Mouse (Mus musculus): ENCODE data around the gene Pgap3. TPM values are rescaled to one million over a fixed set of nuclear protein-coding genes. Genes with fewer than 3 reads are reported as not detected.
A peak's percentile ranks its signal among the peaks of the same experiment; 100 is the strongest.

Gene Pgap3
- polyA plus RNA-seq, 1 experiment from 2014 or later, result 16.8 TPM

DNA sequence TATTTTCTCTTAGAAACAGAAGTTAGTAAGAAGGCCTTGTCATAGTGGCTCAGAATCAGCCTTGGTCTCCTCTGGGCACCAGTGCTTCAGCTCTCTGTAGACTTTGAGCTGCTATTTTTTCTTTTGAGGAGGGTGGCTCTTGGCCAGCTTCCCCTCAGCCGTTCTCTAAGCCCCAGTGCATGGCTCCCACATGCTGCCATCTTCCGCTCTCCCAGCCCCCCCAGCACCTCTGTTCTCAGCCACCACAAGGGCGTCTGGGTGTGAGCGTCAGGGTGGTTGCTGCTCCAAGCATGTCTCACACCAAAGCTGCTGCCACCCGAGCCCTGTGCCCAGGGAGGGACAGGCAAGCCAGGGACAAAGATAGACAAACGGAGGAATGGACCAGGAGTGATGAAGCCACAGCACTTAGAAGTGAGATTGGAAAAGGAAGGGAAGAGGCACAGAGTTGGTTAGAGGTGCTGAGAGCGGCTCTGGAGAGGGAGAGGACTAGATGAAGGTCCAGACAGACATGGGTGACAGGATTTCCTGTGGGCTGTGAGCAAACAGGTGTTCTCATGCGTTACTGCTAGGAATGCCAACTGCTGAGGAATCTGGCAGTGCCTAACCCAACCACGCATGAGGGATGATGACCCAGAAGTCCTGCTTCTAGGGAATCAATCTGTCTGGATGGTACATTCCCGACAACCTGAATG is 33.0 kb downstream of the Pgap3 start:
- no peak overlapping the region for H3K9ac ChIP-seq
- no peak overlapping the region for H3K27ac ChIP-seq (replicated peaks)
- no peaks in the 10 kb centered on the region for H3K36me3 ChIP-seq
- H3K27me3 ChIP-seq, result no peaks in the 10 kb centered on the region
- no peaks in the 10 kb centered on the region for H3K9me3 ChIP-seq (replicated peaks)
- no peak overlapping the region for H3K4me2 ChIP-seq (replicated peaks)
- no peak for ATAC-seq (ENCODE audit: insufficient number of reproducible peaks, low FRiP score, low TSS enrichment, low read depth)
- 75% methylated on average over 10 of the region's 10 CpGs for WGBS
- H3K4me3 ChIP-seq (replicated peaks), result no peak overlapping the region
- peaks cover 14% of the 10 kb centered on the region for H3K4me1 ChIP-seq

DNA sequence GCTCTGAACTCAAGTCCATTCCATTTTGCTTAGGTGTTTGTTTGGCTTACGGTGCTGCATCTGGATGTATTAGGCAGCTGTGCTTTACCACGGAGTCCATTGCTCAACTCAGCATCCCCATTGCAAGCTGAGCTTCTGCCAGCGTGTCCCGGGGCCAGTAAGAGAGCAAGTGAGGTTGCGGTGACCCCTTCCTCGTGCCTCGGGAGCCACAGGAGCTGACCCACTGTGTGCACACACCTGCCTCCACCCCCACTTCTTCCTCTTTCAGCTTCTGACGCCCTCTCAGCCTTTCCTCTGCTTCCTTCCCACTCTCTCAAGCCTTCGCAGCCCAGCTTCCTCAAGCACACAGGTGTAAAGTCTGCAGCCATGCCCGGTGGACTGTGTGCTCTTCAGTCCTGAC is 34.0 kb downstream of the Pgap3 start:
- H3K36me3 ChIP-seq, result no peaks in the 10 kb centered on the region
- no peak overlapping the region for H3K4me2 ChIP-seq (replicated peaks)
- no peaks in the 10 kb centered on the region for H3K27me3 ChIP-seq
- 75% methylated on average over 10 of the region's 10 CpGs for WGBS
- ATAC-seq (ENCODE audit: insufficient number of reproducible peaks, low FRiP score, low TSS enrichment, low read depth), result no peak
- no peak overlapping the region for H3K4me3 ChIP-seq (replicated peaks)
- no peak overlapping the region for H3K27ac ChIP-seq (replicated peaks)
- H3K9me3 ChIP-seq (replicated peaks), result no peaks in the 10 kb centered on the region
- H3K9ac ChIP-seq, result no peak overlapping the region
- H3K4me1 ChIP-seq, result peaks cover 7% of the 10 kb centered on the region

DNA sequence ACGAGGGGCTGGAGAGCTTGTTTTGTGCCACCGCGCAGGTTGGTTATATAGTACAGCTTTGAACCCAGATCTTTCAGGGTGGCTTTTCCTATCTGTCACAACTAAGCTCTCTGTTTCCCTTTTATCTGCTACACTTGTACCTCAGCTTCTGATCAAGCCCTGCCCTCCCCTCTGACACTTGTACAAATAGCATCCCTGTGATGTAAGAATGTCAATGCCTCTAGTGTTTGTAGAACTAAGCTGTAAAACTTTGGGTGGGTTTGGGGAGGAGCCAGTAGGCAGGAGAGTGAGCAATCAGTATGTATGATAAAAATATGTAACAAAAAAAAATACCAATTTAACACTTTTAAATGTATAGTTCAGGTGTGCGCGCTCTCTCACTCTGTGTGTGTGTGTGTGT is 35.9 kb downstream of the Pgap3 start:
- no peak overlapping the region for H3K4me3 ChIP-seq (replicated peaks)
- no peaks in the 10 kb centered on the region for H3K9me3 ChIP-seq (replicated peaks)
- no peak for ATAC-seq (ENCODE audit: insufficient number of reproducible peaks, low FRiP score, low TSS enrichment, low read depth)
- H3K27ac ChIP-seq (replicated peaks), result no peak overlapping the region
- 88% methylated on average over 5 of the region's 5 CpGs for WGBS
- H3K4me2 ChIP-seq (replicated peaks), result no peak overlapping the region
- no peaks in the 10 kb centered on the region for H3K36me3 ChIP-seq
- peaks cover 22% of the 10 kb centered on the region for H3K4me1 ChIP-seq
- no peak overlapping the region for H3K9ac ChIP-seq
- H3K27me3 ChIP-seq, result no peaks in the 10 kb centered on the region

DNA sequence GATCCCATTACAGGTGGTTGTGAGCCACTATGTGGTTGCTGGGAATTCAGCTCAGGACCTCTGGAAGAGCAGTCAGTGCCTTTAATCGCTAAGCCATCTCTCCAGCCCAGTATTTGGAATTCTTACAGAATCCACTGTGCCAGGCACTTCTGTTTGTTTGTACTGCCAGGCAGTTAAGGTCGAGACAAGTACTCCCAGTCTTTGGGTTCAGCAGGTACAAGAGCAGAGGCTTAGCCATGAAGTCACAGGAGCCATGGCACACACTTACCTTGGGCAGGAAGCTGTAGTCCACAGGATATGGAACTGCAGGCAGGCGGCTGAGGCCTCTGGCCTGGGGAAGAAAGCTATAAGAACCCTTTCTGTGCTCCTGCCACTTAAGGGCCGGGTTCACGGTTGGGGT is 36.5 kb downstream of the Pgap3 start:
- H3K27me3 ChIP-seq, result no peaks in the 10 kb centered on the region
- H3K27ac ChIP-seq (replicated peaks), result no peak overlapping the region
- H3K4me3 ChIP-seq (replicated peaks), result no peak overlapping the region
- WGBS, result 83% methylated on average over 5 of the region's 5 CpGs
- H3K36me3 ChIP-seq, result no peaks in the 10 kb centered on the region
- peaks cover 28% of the 10 kb centered on the region for H3K4me1 ChIP-seq
- no peak overlapping the region for H3K4me2 ChIP-seq (replicated peaks)
- H3K9ac ChIP-seq, result no peak overlapping the region
- H3K9me3 ChIP-seq (replicated peaks), result no peaks in the 10 kb centered on the region
- no peak for ATAC-seq (ENCODE audit: insufficient number of reproducible peaks, low FRiP score, low TSS enrichment, low read depth)

DNA sequence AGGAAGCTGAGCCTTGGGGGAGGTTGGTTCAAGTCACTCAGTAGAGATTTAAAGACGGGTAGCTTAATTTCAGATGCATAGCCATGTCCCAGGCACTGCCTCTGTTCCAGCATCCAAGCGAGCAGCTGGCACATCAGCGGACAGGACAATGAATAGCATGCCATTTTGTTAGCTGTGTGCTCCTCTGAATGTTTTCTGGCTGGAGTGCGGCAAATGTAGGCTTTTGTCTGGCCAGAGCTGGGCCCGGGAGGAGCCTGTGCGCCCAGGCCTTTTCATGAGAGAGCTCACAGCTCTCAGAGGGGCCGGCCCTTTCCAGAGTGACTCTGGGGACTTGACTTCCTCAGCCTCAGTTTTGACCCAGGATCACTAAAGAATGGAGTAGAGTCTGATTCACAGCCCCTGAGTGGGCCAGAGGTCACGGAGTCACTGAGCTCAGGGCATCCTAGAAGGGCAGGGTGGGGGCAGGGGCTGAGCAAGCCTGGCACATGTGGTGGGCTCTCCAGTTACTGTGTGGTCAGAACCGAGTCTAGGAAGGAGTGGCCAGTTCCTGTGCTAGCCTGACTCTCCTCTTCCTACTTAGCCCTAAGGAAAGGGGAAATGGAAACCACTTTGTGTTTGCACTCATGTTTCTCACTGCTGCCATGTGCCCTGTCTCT is 39.3 kb downstream of the Pgap3 start:
- H3K27me3 ChIP-seq, result no peaks in the 10 kb centered on the region
- H3K36me3 ChIP-seq, result no peaks in the 10 kb centered on the region
- no peak overlapping the region for H3K27ac ChIP-seq (replicated peaks)
- no peaks in the 10 kb centered on the region for H3K9me3 ChIP-seq (replicated peaks)
- H3K4me3 ChIP-seq (replicated peaks), result no peak overlapping the region
- WGBS, result 47% methylated on average over 9 of the region's 9 CpGs
- H3K4me2 ChIP-seq (replicated peaks), result no peak overlapping the region
- ATAC-seq (ENCODE audit: insufficient number of reproducible peaks, low FRiP score, low TSS enrichment, low read depth), result no peak
- H3K4me1 ChIP-seq, result peaks cover 37% of the 10 kb centered on the region
- no peak overlapping the region for H3K9ac ChIP-seq

DNA sequence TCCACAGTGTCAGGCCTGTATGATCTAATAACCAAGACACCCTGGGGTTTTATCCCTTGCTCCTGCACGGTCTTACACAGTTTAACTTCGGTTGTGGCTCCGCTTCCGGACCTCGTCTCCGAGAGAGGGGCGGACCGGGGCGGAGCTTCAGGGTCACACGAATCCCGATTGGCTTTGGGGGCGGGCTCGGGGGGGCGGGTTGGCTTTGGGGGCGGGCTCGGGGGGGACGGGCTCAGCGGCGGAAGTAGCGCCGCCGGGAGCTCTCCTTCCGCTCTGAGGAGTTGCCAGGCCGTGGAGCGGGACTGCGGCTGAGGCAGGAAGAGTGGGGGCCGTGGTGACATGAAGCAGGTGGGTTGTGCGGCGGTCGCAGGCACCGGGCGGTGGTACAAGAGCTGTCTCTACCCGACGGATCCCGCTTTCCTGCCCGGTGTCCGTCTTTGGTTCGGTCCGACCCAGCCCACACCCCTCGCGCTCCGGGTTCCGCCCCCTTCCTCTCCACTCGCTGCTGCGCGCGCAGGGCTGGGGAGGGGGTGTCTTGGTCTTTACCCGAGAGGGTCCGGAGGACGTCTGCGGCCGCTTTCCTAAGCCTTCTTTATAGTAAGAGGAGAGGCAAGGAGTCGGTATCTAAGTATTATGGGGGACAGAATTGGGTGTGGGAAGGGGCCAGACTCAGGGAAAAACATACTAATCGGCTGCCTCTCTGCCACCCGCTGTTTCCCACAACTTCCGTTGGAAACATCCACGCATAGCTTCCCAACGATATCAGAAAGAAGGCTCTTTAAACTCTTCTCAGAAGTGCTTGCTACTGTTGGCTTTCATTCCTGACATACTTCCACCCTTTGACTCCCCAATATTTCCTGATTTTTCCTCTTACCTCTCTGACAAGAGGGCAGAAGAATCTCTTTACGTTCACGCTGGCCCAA is 41.9 kb downstream of the Pgap3 start, which contains the start of gene Stard3:
TSS of gene Stard3 (plus strand) at position 208 of the 923 bp plus-strand sequence.
- ATAC-seq (ENCODE audit: insufficient number of reproducible peaks, low FRiP score, low TSS enrichment, low read depth), result peak; percentile 89
- peak within 1 kb of the TSS; percentile 75 for H3K4me2 ChIP-seq (replicated peaks)
- H3K36me3 ChIP-seq, result no peaks in the 10 kb centered on the region
- H3K9ac ChIP-seq, result peak within 1 kb of the TSS; percentile 60
- H3K4me1 ChIP-seq, result peaks cover 41% of the 10 kb centered on the region
- H3K9me3 ChIP-seq (replicated peaks), result no peaks in the 10 kb centered on the region
- H3K4me3 ChIP-seq (replicated peaks), result peak within 1 kb of the TSS; percentile 70
- peak within 1 kb of the TSS; percentile 89 for H3K27ac ChIP-seq (replicated peaks)
- H3K27me3 ChIP-seq, result peaks cover 12% of the 10 kb centered on the region; the same call in 1 of the 2 replicates
- WGBS, result under 1% methylated on average over 60 of the region's 60 CpGs

DNA sequence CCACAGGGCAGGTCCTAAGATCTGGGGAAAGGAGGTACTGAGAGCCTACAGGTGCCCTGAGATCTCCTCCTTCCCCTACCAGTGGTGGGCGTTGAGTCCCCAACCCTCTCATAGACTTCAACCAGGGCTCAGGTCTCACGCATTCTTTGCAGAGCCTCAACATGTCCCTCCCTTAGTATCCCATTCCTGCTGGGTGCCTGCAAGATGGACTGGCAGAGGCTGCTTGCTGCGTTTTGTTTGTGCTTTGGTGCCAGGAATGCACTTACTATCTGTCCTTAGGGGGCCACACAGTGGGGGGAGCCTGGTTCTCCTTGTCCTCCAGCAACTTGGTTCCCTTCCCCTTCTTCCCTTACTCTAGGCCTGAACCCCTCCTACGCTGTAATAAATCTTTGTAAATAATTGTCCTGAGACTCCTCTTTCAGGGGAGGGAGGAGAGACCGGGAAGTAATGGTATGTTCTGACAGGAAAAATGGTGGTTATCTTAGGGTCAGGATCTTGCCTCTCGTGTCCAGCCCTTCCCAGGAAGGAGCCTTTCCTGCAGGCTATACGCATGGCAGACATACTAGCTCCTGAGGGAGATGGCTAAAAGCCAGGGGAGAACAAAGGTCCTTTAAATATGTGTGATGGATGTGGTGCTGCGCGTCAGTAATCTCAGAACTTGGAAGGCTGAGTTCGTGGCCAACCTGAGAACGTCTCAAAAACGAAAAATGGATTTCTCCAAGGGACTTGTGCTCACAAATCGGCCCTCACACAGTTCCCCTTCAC is 42.7 kb downstream of the Pgap3 start:
- Histone ChIP-seq H3K27ac (replicated peaks) (peak overlapping the region; percentile 89), H3K4me2 (replicated peaks) (peak overlapping the region; percentile 75), H3K36me3 (no peaks in the 10 kb centered on the region), H3K9me3 (replicated peaks) (no peaks in the 10 kb centered on the region), H3K4me1 (peaks cover 41% of the 10 kb centered on the region), H3K4me3 (replicated peaks) (peak overlapping the region; percentile 70), H3K27me3 (peaks cover 20% of the 10 kb centered on the region), H3K9ac (no peak overlapping the region; the same call in none of the 2 replicates)
- ATAC-seq (ENCODE audit: insufficient number of reproducible peaks, low FRiP score, low TSS enrichment, low read depth), result 0 out of 2 replicates have a peak, but pooled peaks have one; percentile 0
- 11% methylated on average over 13 of the region's 13 CpGs for whole genome bisulfite sequencing

DNA sequence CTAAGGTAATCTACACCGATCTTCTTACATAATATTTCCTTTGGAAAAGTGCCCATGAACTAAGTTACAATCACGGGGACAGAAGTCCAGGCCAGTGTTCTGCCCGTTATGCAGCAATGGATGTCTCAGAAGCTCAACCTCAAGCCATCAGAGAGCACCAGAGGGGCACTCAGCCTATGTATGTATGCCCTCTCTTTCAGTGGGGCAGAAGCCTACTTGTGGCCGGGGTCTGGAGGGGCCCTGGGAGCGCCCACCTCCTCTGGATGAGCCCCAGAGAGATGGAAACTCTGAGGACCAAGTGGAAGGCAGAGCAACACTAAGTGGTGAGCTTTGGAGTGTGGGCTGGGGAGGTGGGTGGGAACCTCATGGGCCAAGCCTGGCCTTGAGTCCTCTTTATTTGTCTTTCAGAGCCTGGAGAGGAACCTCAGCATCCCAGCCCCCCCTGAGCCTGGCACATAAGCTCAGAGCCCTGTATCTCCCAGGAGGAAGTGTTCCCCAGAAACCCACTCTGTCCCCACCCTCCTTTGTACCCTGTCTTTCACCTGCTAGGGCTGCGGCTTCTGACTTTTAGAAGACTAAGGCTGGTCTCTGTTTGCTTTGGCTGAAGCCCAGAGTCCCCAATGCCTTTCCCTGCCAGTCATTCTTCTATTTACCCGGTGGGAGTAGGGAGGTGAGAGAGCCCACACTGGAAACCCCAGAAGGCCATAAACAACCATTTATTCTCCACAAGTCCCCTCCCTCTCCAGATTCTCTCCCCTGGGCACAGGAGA is 43.5 kb downstream of the Pgap3 start:
- H3K9ac ChIP-seq, result no peak overlapping the region
- no peaks in the 10 kb centered on the region for H3K36me3 ChIP-seq
- H3K9me3 ChIP-seq (replicated peaks), result no peaks in the 10 kb centered on the region
- WGBS, result 76% methylated on average over 7 of the region's 7 CpGs
- H3K27me3 ChIP-seq, result peaks cover 28% of the 10 kb centered on the region
- H3K4me3 ChIP-seq (replicated peaks), result no peak overlapping the region
- ATAC-seq (ENCODE audit: insufficient number of reproducible peaks, low FRiP score, low TSS enrichment, low read depth), result no peak
- H3K4me1 ChIP-seq, result peaks cover 41% of the 10 kb centered on the region
- H3K4me2 ChIP-seq (replicated peaks), result no peak overlapping the region
- no peak overlapping the region for H3K27ac ChIP-seq (replicated peaks)

DNA sequence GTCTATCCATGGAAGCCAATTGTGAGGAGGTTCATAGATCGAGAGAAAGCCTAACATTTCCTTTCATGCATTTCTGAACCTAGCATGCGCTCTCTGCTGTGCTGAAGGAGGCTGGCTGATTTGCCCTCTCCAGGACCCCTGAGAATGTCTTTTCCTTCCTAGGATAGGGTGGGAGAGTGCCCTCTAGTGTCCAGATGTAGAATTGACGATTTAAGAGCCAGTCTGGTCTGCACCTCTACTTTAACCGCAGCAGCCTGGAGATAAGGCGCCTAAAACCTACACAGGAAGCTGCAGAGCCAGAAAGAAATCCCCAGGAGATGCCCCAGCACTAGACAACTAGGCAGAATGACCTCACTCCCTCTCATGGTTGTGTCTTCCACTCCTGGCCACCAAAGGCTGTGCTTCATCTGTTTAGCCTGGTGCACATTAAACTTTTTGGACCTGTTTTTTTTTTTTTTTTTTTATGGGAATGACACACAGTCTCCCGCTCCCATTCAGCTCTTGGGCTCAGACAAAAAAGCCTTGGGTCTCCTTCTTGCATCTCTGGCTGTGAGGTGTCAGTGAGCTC is 44.5 kb downstream of the Pgap3 start:
- Histone ChIP-seq H3K9me3 (replicated peaks) (no peaks in the 10 kb centered on the region), H3K9ac (no peak overlapping the region), H3K27me3 (peaks cover 38% of the 10 kb centered on the region), H3K4me1 (peaks cover 38% of the 10 kb centered on the region), H3K36me3 (no peaks in the 10 kb centered on the region), H3K4me2 (replicated peaks) (no peak overlapping the region), H3K4me3 (replicated peaks) (no peak overlapping the region), H3K27ac (replicated peaks) (no peak overlapping the region)
- WGBS, result 7% methylated on average over 6 of the region's 6 CpGs
- no peak for ATAC-seq (ENCODE audit: insufficient number of reproducible peaks, low FRiP score, low TSS enrichment, low read depth)

DNA sequence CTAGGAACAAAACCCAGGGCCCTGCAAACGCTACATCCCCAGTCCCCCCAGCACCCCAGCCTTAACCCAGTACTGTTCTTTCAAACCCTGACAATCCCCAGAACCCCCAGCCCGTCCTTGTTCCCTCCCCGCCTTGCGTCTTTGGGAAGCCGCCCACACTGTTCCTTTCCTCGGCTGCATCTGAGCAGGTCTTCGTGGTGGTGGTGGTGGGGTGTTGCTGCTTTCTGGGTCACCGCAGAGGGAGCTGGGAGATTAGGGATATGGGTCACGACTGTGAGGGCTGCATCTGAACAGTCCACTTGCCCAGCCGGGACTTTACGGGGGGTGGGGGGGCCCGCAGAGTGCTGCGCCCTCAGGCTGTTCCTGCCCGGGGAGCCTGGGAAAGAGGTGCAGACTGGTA is 45.8 kb downstream of the Pgap3 start:
- no peak overlapping the region for H3K4me3 ChIP-seq (replicated peaks)
- peaks cover 51% of the 10 kb centered on the region for H3K27me3 ChIP-seq
- no peak for ATAC-seq (ENCODE audit: insufficient number of reproducible peaks, low FRiP score, low TSS enrichment, low read depth)
- no peak overlapping the region for H3K4me2 ChIP-seq (replicated peaks)
- H3K4me1 ChIP-seq, result peaks cover 24% of the 10 kb centered on the region
- H3K36me3 ChIP-seq, result no peaks in the 10 kb centered on the region
- no peaks in the 10 kb centered on the region for H3K9me3 ChIP-seq (replicated peaks)
- H3K9ac ChIP-seq, result no peak overlapping the region
- no peak overlapping the region for H3K27ac ChIP-seq (replicated peaks)
- WGBS, result 51% methylated on average over 14 of the region's 14 CpGs
